Mouse (Mus musculus) brain, adult 2 months (tissue): ENCODE data around the gene Cnih4.

Experiments
- DNase-seq: peaks from one replicate; pipeline ENCODE4 v3.0.0; 2011; ENCODE audit warnings: low read depth, low spot score

Gene Cnih4

DNA sequence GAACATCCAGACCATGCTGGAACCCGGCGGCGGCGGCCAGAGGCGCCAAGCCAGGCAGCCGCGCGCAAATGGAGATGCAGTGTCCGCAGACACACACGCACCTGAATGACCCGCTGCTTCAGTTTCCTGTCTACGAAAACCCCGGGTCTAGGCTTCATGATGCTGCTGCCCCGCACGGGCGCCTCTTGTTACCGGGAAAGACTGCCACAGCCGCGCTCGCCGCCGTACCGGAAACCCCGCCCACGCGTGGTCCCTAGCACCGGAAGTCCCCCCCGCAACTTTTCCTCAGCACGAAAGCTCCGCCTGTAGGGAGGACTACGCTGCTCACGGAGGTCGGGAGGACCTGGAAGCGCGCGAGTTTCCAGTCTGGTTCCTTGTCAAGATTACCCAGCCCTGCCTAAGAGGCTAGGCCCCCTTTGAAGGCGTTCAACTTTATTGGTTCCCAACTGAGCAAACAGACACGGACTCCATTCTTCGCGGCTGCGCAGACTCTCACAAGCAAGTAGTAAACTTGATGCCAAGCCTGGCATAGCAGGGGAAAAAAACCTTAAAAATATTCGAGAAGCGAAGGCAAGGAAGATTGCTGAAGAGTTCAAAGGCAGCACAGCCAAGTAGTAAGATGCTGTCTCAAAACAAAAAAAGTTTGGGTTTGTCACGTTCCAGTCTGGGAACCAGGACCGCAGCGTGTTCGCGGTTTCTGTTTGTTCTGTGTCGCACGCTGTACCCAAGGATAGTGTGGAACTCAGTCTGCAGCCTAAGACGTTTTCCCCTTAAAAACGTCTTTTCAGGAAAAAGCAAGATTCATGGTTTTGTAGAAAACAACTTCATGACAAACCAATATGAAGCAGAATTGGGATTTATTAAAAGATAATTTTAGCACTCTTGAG is at the start of gene Cnih4, which contains the start of gene Nvl:
Cnih4 (plus strand) TSS at position 744 of the 887 bp plus-strand sequence.
Nvl (minus strand) TSS at position 255 of the 887 bp plus-strand sequence.
- peak; percentile 99 for DNase-seq

DNA sequence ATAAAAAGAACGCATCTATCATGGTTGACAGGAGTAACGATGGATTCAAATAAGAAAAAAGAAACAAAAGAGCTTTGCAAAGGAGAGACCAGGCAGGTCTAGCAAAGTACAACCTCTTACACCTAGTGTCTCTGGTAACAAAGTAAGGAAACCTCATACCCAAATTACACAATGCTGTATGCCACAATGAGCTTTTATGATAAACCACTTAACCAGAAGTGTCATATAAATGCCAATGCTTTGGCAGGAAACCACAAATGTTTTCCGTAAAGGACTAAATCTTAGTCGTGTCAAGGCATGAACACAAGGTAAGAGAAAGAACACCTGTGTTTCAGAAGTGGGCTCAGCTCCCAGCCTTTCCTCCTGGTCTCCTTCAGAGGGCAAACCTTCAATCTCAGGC is 27.4 kb upstream of the Cnih4 start:
- DNase-seq, result no peak

DNA sequence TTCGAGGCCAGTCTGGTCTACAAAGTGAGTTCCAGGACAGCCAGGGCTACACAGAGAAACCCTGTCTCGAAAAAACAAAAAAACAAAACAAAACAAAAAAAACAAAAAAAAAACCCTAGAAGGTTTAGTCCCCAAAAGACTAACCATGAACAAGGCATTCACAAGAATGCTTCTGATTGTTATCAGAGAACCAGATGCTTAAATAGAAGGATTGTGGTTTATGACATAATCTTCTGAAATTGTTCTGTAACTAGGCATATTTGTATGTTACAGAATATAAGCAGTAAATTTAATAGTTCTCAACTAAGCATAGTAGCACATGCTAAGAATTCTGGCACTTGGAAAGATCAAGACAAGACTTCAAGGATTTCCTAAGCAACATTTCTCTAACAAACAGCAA is 20.3 kb upstream of the Cnih4 start:
- DNase-seq, result no peak

DNA sequence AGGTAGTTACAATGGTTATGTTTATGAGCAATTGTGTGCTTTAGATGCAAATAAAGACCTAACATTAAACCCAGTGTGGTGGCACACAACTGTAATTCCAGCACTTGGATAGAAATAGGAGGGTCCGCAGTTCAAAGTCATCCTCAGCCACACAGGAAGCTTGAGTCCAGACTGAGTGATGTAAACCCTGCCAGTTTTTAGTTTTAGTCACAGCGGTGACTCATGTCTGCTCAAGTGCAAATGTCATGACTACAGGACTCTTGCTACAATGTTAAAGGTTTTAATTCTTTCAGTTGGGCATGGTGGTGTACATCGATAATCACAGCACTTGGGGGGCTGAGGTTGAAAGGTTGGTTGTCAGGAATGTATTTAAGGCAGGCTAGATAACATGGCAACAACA is 18.6 kb upstream of the Cnih4 start:
- no peak for DNase-seq

DNA sequence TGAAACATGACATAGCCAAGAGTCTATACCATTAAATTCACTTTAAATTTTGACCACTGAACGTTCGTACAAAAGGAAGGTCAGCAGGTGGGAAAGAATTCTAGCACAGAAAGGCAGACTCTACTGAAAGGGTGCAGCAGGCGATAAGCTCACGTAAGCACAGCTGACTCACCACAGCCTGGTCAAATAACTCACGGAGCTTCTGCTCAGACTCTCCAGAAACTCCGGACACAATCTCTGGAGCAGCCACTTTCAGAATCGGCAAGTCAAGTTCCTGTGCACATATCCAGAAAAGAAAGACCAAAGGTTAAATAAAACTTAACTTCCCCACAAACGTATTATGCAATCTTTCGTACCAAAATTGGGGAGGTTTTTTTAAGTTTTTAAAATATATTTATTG is 17.7 kb upstream of the Cnih4 start:
- DNase-seq, result no peak

DNA sequence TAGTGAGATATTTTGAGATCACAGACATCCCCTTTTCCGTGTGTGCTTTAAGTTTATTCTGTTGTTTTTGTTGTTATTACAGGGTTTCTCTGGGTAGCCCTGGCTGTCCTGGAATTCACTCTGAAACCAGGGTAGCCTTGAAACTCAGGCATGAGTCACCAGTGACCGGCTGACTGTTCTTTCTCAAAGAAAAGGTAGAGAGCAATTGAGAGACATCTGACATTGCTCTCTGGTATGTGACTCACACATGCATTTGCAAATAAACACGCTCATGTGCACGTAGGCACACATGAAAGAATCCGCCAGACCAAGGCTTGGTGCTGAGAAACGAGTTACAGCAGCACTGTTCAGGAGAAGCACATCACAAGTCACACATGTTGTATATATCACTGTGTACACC is 12.6 kb upstream of the Cnih4 start:
- DNase-seq, result peak; percentile 10

DNA sequence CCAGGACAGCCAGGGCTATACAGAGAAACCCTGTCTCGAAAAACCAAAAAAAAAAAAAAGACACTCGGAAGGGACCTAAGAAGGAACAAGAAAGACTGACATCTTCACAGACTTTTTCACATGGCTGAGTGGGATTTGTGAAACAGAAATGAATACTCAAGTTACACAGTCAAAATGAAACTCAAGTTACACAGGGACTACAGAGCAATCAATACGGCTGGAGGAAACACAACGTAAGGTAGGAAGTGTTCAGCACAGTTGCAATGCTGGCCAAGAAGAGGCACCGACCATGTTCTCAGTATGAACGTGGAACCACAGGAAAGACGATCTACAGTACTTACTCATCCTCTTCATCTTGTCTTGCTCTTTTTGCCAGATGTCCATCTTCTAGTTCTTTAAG is 5.8 kb upstream of the Cnih4 start:
- DNase-seq, result no peak

DNA sequence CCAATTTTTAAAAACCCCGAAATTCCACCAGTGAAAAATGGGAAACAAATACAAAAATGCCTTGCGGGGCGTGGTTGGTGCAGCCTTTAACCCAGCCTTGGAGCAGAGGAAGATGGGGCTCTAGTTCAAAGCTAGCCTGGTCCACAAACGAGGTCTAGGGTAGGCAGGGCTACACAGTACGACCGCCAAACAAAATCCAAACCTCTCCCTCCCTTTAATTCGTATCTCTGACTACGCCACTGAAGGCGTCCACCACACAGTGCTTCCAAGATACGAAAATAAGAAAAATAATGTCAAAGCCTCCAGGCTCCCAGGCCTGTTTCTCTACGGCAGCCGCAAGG is 914 bp upstream of the Cnih4 start:
- no peak for DNase-seq

DNA sequence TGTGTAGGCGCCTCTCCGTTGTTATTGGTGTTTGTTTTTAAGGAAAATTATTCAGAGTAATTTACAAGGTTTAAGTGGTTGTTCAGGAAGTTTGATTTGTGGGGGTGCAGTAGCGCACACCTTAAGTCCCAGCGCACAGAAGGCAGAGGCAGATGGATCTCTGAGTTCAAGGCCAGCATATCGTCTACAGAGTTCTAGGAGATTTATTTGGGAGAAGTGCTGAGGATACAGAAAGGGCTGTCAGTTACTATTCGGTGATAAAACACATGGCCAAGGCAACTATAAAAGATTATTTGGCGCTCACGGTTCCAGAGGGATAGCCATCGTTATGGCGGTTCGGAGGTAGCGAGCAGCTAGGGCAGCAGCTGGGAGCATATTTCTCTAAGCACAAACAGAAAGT is 473 bp downstream of the Cnih4 start:
- DNase-seq, result no peak

DNA sequence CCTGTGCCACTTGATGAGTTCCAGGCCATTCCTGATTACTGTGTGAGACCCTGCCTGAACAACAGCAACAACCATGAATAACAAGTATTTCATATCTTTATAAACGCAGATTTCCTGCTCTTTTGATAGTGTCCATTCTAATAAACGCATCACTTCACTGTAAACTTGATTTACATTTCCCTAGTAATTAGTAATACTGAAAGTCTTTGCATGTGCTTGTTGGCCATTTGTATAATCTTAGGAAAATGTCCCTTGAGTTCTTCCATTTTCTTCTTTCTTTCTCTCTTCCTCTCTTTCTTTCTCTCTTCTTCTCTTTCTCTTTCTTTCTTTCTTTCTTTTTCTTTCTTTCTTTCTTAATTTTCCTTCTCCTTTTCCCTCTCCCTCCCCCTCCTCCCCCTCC is 1.7 kb downstream of the Cnih4 start:
- DNase-seq, result no peak

DNA sequence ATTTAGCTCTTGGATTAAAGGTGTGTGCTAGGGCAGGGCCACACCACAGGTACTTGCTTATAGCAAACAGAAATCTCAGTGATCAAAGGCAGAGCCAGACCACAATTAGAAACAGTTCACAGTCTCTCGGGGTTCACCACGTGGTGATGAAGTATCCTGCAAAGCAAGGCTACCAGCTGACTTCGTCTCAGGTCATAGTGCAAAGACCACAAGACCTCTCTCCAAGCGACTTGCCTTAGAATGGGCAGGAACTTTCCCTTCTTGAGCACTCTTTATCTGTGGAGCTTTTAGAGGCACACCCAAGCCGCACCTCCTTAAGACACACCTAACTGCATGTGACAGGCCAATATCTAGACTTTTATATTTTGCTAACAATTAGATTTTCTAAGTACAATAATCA is 4.0 kb downstream of the Cnih4 start:
- DNase-seq, result no peak

DNA sequence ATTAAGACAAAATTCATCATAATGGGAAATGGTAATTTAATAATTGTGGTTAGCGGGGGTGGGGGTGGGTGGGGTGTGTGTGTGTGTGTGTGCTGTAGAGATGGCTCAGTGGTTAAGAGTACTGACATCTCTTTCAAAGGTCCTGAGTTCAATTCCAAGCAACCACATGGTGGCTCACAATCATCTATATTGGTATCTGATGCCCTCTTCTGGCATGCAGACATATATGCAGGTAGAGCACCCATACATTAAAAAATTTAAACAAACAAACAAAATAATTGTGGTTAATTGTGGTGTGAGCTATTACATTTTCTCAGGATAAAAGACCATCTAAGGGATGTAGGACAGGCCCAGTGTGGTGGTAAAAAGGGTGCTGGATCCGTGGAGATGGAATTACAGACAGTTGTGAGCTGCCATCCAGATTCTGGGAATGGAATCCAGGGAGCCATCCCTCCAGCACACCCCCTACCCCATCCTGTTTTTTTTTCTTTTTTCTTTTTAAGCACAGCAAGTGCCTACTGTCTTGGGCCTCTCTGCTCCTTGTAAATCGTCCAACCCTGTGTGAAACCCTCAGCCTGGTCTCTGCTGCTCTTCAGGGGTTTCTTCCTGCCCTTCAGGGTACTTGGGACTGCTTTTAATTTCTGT is 5.0 kb downstream of the Cnih4 start:
- no peak for DNase-seq

DNA sequence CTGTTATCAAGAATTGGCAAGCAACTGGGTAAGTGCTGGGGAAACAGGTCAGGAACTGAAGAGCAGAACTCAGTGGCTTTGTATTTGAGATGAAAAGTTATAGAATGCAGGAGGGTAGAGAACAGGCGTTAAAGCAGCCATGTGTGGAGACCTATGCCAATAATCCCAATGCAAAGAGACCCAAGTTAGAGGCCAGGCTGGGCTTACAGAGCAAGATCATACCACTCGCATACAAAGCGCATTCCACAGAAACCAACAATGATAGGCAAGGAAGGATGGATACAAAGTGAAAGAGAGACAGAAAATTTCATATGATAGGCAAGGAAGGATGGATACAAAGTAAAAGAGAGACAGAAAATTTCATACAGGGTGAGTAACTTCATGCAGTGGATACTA is 5.9 kb downstream of the Cnih4 start:
- no peak for DNase-seq

DNA sequence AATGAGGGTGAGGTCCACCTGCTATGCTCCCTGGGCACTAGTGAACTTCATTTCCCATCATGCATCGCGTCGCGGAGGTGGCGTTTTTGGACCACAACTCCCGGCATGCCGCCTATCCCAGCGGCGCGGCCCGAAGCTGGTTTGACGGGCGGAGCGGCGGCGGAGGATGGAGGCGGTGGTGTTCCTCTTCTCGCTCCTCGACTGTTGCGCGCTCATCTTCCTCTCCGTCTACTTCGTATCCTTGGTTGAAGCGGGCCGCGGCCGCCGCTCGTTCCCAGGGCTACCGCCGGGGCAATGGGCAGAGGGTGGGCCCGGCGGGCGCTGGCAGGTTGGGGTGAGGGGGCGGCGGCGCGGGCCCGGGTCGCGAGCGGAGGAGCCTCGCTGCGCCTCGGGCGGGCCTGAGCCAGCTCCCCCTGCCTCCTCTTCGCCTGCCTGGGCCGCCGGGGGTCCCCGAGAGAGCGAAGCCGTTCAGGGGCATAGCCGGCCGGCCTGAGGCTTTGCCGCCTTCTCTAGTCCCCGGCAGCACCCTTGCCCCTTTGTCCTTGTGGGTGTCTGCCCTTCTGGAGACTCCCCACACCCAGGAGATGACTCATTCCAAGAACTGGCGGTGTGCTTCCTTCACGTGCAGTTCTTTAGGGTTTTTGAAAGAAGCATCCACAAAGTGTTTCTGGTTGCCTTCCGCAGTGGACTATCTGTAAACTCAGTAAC is 6.5 kb downstream of the Cnih4 start:
- peak; percentile 96 for DNase-seq

DNA sequence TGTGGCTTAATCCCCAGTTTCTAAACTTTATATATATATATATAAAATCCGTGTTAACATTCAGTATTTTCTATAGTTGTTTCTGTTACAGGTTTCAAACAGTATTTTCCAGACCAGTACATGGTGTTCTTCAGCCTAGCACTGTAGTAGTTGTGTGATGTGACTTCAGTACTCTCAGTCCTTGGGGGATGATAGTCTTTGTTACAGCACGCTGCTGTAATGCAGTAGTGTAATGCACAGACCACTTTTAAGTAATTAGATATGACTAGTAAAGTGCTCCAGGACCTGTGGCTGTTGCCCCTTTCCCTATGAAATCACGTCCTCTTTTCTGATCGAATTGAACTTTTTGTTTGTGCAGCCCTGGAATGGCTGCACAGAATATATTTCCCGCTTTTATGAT is 7.0 kb downstream of the Cnih4 start:
- no peak for DNase-seq

DNA sequence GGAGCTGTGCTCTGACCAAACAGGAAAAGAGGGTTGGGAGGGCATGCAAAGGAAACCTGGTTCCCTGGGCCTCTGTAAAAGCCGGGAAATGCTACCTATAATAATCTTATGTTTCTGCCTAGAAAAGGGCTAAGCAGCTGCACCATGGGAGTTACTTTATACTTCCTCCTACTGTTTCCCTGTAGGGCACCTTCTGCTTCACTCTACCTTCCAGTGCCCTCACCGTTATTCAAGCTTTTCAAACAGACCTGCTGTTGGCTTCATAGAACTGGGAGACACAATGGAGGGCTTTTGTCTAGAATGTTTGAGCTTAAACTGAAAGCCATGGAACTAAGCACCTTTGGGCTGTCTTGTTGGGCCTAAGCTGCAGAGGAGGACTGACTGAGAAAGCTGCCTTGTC is 23.3 kb downstream of the Cnih4 start:
- no peak for DNase-seq

DNA sequence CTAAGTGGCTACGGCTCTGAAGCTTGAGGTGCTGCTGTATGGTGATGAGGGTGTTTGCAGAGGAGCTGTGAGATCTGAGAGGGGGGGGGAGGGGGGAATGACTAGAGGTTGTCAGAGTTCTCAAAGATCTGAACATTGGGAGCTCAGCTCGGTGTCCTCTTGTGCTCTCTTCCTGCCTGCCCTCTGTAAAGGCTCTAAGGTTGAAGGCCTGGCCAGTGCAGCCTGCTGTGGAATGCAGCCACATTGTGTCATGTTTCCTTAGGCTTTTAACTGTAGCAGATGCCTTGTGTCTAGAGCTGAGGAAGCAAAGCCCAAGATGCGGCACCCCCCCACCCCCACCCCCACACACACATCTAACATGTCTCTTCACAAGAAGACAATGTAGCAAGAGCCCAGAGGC is 23.9 kb downstream of the Cnih4 start:
- no peak for DNase-seq

DNA sequence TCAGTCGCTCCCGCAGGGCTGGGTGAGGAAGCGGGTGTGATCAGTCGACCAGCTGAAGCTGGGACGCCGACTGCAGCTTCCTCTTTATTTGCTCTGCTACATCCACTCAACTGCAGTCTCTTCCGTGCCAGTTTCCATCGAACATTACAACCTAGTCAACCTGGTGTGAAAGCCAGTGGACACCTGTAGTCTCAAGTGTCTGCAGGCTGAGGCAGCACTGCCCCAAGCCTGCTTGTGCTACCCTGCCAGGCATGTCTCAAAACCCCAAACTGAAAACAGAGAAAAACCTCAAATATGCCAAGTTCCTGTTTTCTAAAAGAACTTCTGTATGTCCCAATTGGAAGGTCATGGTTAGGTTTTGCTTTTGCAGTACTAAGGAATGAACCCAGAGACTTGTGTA is 25.7 kb downstream of the Cnih4 start:
- DNase-seq, result no peak

DNA sequence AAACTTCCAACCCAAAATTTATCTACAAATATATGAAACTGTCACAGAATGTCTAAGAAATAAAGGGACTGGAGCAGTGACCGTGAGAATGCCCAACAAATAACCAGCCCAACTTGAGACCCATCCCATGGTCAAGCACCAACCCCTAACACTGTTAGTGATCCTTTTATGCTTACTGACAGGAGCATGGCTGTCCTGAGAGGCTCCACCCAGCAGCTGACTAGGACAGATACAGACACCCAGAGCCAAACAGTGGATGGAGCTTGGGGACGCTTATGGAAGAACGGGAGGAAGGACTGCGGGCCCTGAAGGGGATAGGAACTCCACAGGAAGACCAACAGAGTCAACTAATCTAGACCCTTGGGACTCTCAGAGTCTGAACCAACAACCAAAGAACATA is 44.4 kb downstream of the Cnih4 start:
- DNase-seq, result no peak

DNA sequence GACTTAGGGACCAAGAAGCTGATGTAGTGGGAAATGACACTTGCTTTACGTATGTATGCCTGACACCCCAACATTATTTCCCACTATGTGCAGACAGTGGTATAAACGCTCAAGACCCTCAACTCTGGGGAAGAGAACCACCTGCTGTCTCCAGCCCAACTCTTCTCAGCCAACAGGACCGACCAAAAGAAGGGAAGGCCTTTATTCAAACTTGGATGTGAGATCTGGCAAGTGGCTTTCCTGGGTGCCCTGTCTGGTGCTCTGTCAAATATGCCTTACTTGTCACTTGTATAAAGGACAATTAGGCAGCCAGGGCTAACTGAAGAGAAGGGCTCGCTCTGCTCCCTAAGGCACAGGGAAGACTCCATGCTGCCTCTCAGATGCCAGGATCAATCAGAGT is 55.0 kb downstream of the Cnih4 start:
- no peak for DNase-seq

DNA sequence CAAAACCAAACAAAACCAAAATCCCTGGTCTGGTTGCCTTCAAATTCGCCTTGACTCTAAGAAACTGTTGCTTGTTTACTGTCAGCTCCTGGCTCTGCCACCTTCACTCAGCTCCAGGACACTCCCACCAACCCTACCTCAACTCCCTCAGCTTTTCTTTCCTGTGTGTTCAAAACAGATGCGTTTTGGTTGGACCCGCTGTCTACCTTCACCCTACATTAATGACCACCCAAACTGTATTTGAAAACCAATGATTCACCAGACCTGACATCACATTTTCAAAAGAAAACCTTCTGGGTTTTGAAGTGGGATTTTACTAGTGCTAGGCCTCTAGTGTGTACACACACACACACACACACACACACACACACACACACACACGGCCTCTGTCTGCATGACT is 65.7 kb downstream of the Cnih4 start:
- DNase-seq, result peak; percentile 17

DNA sequence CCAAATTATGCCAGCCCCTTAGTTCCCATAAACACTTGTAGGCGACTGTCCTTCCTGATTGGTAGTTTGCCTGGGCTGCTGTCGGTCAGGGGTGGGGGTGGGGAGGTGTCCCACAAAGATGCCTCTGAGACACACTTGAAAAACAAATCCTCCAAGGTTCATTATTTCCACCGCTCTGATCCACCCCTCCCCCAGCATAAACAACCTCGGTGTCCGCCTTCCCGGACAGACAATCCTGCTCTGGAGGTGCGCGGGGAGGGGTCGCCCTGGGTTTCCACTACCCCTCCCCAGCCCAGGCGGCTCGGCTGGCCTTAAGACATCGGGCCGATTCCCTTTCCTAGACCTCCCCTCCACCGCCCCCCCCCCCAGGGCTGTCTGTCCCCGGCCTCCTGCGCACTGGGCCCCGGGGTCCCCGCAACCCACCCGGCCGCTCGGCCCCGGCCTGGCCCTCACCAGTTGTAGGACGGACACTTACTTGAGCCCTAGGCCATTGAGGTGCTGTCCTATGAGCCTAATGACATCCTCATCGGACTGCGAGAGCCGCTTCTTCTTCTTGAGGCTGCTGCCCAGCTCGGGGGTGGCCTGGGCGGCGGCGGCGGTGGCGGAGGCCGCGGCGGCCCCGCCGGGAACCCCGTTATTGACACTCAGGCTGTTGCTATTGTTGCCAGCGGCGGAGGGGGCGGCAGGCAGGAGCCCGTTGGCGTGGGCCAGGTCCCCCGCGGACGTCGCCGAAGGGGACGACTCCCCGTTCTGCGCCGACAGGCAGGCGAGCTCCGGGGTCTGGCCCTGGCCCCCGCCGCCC is 66.3 kb downstream of the Cnih4 start:
- peak; percentile 58 for DNase-seq
